Mouse (Mus musculus): ENCODE measurements around the gene Parl.

DNA sequence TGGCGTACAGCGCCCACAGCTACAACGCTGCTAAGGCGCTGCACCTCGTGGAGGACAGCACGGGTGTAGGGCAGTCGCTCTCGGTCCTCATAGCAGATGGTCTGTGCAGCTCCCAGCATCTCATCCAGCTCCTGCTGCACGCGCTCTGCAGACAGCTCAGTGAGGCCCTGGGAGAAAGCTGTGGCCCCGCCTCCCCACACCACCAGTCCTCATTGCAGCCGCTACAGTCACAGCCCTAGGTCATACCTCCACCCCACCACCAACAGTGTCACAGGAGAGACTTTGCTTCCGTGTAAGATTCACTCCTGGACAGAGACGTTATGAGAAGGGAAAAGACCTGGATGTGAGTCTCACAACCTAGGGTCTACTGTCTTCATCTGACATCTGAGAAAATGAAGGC, 10.1 kb upstream of the Parl start:
- TF ChIP-seq POLR2A (IDR thresholded peaks at IDR 0.05; ENCODE audit: low read depth, low read length): no peak
- no peak for TF ChIP-seq CTCF (conservative IDR thresholded peaks at IDR 0.05; ENCODE audit: insufficient read depth, insufficient read length, low read depth, low read length)

Data from kidney, adult 2 months (tissue).